Mouse (Mus musculus) adrenal gland, adult 10 weeks (tissue): ENCODE measurements around the gene Gm42957. TPM values are rescaled to one million over a fixed set of nuclear protein-coding genes. Genes with fewer than 3 reads are reported as not detected.

ENCODE experiments used
- polyA plus RNA-seq: library from polyadenylated mRNA; stranded (reverse); fragments of 350-450 nt; fragmentation: Illumina TruSeq; extraction: RNeasy Lipid Tissue Mini Kit (QIAGEN cat#74804); gene quantifications from one replicate; pipeline ENCODE4 v1.2.3, GENCODE M21; 2014; ENCODE audit warnings: low read depth, low replicate concordance

Gm42957 gene
- polyA plus RNA-seq, result 0.17 TPM

GRCm38 (mm10) chr3:96634928-96635879 lies at the start of gene Gm42957, which contains the start of gene Pex11b:
Gene Gm42957 (plus strand): TSS chr3:96635474.
Gene Pex11b (plus strand): TSS chr3:96635376.

DNA sequence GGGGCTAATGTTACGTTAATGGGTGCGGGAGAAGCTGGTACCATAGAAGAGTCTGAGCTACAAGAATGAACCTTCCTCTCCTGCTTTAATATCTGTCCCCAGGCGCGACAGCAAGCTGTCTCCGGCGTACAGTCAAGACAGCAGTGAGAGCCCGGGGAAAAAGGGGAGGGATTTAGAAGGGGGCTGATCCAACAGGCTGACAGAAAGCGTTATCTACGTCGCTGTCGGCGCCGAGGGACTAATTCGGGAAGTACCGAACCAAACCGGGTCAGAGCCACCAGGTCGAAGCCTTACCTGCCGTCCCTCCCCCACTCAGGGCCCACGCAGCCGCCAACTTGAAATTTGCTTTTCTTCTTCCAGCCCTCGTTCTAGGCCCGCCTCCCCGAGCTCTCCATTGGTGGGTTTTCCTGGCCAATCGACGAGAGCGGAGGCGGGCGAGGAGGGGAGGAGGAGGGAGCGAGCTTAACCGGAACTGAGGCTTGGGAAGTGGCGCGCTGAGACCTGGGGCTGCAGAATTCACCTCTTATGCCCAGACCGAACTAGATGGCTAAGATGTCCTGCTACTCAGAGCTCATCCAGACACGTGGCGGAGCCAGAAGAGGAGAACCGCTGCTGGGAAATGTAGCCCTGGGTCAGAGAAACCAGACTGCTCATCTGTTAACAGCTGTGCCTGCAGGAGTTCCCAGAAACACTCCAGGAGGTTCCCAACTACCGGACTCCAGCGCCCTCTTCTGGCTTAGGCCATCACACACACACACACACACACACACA lies 41.3 kb upstream of the Gm42957 start, which contains the start of gene Polr3gl:
Gene Polr3gl, minus strand, starts transcription at position 392 of the 771 bp plus-strand sequence.

DNA sequence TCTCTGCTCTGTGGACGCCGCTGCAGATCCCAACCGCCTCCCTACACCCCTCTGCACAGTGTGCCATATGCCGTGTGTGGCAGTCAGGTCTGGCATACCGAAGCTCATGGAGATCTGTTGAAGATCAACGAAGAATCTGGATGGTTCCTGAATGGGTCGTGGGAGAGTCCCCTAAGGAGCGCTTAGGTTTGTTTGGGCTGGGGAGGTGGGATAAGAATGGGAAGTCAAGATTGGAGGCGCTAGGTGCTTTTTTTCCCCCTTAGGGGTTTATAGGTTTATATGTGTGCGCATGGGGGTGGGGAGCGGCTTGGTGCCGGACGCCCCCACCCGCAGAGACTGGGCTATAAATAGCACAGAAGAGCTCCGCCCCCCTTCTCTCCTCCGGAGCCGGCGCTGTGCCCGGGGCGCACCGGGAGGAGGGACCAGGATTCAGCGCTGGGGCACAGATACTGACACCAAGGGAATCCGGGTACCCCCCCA lies 39.0 kb upstream of the Gm42957 start, which contains the start of gene Ankrd34a:
Gene Ankrd34a, plus strand, starts transcription at position 409 of the 480 bp plus-strand sequence.

DNA sequence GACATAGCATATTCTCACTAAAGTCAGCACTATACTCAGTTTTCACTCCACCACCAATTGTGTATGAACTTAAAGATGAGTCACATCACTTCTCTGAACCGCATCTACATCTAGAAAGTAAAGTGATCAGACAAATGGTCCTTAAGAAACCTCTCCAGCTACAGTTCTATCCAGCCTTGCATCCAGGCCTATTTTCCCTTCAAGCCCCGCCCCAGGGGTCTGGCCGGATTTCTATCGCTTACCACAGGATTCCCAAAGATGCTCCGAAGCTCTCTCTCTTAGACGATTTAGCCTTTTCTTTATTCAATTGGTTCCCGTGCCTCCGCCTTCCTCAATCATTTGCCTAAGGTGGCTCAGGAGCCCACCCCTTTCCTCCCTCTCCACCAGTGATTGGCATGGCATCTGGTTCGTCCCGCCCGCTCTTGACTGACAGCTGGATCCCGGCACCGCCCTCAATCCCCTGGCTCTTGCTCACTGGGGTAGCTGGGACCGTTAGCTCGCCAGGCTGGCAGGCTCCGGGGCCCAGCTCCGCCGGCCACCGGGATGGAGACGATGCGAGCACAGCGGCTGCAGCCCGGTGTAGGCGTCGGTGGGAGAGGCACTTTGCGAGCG lies 34.5 kb upstream of the Gm42957 start, which contains the start of gene Lix1l:
Gene Lix1l, plus strand, starts transcription at position 511 of the 612 bp plus-strand sequence.

DNA sequence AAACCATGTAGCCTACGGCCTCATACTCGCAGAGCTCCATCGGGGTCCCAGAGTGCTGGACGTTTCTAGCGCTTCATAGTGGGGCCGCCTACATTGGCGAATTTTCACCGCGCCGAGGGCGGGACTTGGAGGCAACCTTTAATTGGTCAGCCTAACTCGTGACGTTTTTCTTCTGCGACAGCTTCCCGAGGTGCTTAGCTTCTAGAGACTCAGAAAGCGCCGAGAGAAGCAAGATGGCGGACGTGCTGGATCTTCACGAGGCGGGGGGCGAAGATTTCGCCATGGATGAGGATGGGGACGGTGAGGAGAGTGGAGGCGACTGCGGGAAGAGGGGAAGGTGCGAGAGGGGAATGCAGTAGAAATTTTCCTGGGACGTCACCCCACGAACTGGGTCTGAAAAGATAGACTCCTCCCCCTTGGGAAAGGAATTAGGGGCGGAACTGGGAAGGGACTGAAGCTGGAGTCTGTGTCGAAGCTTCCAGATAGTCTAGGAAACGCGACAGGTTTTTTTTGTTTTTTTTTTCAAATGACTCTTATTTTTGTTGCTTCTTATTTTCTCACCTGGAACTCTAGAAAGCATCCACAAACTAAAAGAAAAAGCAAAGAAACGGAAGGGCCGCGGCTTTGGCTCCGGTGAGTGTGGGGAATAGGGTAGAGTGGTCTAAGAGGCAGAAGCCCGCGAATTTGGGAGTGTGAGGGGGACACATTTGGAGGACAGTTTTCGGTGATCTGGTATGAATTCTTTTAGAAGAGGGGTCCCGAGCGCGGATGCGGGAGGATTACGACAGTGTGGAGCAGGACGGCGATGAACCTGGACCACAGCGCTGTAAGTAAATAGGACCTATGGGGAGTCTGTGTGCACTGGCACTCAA lies 5.3 kb upstream of the Gm42957 start, which contains the start of gene Rbm8a:
Gene Rbm8a, plus strand, starts transcription at position 205 of the 872 bp plus-strand sequence.

DNA sequence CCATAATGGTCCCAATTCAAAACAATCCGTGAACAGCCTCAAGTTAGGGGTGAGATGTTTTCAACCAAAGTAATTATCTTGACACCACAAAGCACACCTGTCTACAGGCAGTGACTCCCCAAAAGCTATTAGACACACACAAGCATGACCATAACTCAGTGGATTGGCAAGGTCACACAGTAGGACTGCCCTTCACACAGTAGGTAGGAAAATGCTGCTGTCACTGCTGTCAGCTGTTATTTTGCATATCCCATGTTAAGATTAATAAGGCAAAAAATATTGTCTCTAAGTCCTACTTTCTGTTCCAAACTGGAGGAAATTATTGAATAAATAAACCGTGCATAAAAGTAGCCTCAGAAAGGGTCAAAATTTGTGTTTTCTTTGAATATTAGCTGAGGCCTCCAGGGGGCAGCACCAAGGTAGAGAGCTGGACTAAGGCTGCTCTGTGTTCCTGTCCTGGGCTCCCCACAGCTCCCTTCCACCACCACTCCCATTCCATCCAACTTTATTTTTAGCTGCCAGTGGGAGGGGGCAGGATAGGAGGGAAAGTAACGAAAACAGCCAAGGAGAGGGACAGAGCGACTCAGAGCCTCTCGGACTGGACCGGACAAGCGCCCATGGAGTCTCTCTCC lies 9.9 kb downstream of the Gm42957 start, which contains the start of gene Itga10:
Gene Itga10, plus strand, starts transcription at position 567 of the 632 bp plus-strand sequence.

DNA sequence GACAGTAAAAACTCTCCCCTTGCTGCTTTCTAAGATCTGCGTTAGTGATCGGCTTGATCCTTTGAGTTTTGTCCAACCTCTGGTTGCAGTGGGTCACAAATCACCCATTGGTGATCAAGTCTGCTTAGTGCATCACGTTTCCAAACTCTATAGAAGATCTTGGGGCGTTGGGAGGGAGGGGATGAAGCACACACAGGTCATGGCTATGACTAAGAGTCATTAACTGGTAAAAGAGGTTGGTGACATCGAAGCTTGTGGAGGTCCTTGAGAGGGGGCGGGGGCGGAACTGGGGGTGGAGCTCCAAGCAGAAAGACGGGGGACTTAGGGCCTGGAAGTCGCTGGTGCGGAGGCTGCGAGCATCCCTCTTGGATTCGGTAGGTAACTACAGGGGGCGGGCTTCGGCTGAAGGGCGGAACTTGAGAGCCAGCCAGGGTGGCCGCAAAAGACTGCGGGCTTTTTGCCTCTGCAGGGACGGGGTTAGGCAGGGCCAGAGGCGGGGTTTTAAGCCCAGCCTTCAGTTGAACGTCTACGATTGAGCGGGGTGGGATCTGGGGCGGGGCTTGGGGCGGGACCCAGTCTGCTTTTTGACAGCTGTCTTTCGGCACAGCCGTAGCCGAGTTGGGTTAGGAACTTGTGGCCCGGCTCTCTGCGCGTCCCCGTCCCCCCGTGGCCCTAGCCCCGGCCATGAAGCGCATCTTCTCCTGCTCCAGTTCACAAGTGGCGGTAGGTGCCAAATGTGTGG lies 34.6 kb downstream of the Gm42957 start, which contains the start of gene Ankrd35:
Gene Ankrd35, plus strand, starts transcription at position 405 of the 742 bp plus-strand sequence.

GRCm38 (mm10) chr3:96696198-96696765 lies 61.0 kb downstream of the Gm42957 start, which contains the start of gene Pias3:
Gene Pias3 (plus strand): TSS chr3:96696384.

Other genes with a start within 250 kb of the Gm42957 start
- not detected for gene BC107364, start 183.2 kb upstream of the Gm42957 start, polyA plus RNA-seq
- 1.7 TPM for gene Hfe2, start 110.3 kb upstream of the Gm42957 start, polyA plus RNA-seq
- gene Txnip, start 77.5 kb upstream of the Gm42957 start, polyA plus RNA-seq, result 317 TPM
- gene Gm16253, start 58.5 kb upstream of the Gm42957 start, polyA plus RNA-seq, result not detected
- 97.9 TPM for gene Polr3gl, start 41.3 kb upstream of the Gm42957 start, polyA plus RNA-seq
- gene Ankrd34a, start 38.8 kb upstream of the Gm42957 start, polyA plus RNA-seq, result 0.23 TPM
- gene Lix1l, start 34.3 kb upstream of the Gm42957 start, polyA plus RNA-seq, result 51.3 TPM
- 46.8 TPM for gene Rbm8a, start 5.5 kb upstream of the Gm42957 start, polyA plus RNA-seq
- gene Pex11b, start 98 bp upstream of the Gm42957 start, polyA plus RNA-seq, result 22.2 TPM
- gene Itga10, start 10.1 kb downstream of the Gm42957 start, polyA plus RNA-seq, result 0.23 TPM
- 0.52 TPM for gene Ankrd35, start 34.7 kb downstream of the Gm42957 start, polyA plus RNA-seq
- 3.3 TPM for gene Pias3, start 60.9 kb downstream of the Gm42957 start, polyA plus RNA-seq
- not detected for gene Nudt17, start 73.1 kb downstream of the Gm42957 start, polyA plus RNA-seq
- 22.0 TPM for gene Polr3c, start 92.2 kb downstream of the Gm42957 start, polyA plus RNA-seq
- 117 TPM for gene Rnf115, start 92.2 kb downstream of the Gm42957 start, polyA plus RNA-seq
- gene Pdzk1, start 193.8 kb downstream of the Gm42957 start, polyA plus RNA-seq, result not detected
- gene Cd160, start 193.9 kb downstream of the Gm42957 start, polyA plus RNA-seq, result 0.58 TPM